Mouse (Mus musculus): ENCODE data around the gene Lbx2. TPM values are rescaled to one million over a fixed set of nuclear protein-coding genes. Genes with fewer than 3 reads are reported as not detected.

The Lbx2 gene
- polyA plus RNA-seq, 2 experiments = 0.46 TPM; not detected in 1

GRCm38 (mm10) chr6:83116373-83117164 is 30.4 kb downstream of the Lbx2 start:
- ATAC-seq (ENCODE audit: insufficient read depth) (no peak), DNase-seq (ENCODE audit: low read depth in 3 of 3, low spot score in 3 of 3) (no peak)
- H3K36me3 ChIP-seq (replicated peaks; ENCODE audit: control insufficient read depth, insufficient read depth, low read depth) = peaks cover 4% of the 10 kb centered on the region
- H3K27me3 ChIP-seq (ENCODE audit: control insufficient read depth, insufficient read depth, low read length) = no peaks in the 10 kb centered on the region
- WGBS (ENCODE audit: insufficient replicate concordance) = 68% methylated on average over 11 of the region's 11 CpGs
- TF ChIP-seq CTCF (IDR thresholded peaks at IDR 0.05; ENCODE audit: low read depth) (no peak), EP300 (IDR thresholded peaks at IDR 0.05; ENCODE audit: low read depth) (no peak)
- H3K4me3 ChIP-seq (ENCODE audit: insufficient read depth in 1 of 2, low read depth in 2 of 2, low read length in 2 of 2) = peak overlapping the region; percentile 82 to 84
- H3K4me1 ChIP-seq (replicated peaks; ENCODE audit: control insufficient read depth in 2 of 2, insufficient read depth in 2 of 2, low read length in 1 of 2) = peaks cover 17 to 20% of the 10 kb centered on the region in 2 experiments
- H3K9ac ChIP-seq (replicated peaks) = peak overlapping the region; percentile 72
- peak overlapping the region; percentile 95 for H3K4me2 ChIP-seq (ENCODE audit: low read depth)
- no peaks in the 10 kb centered on the region for H3K9me3 ChIP-seq (ENCODE audit: control insufficient read depth, low read length)
- peak overlapping the region; percentile 65 for H3K27ac ChIP-seq

- no peak for DNase-seq (ENCODE audit: low read depth in 3 of 3, low spot score in 3 of 3)
- Histone ChIP-seq H3K9me3 (ENCODE audit: control insufficient read depth, low read length) (no peaks in the 10 kb centered on the region), H3K27me3 (ENCODE audit: control insufficient read depth, insufficient read depth, low read length) (no peaks in the 10 kb centered on the region), H3K9ac (replicated peaks) (no peak overlapping the region), H3K36me3 (replicated peaks; ENCODE audit: control insufficient read depth, insufficient read depth, low read depth) (peaks cover 4% of the 10 kb centered on the region), H3K4me1 (replicated peaks; ENCODE audit: control insufficient read depth in 2 of 2, insufficient read depth in 2 of 2, low read length in 1 of 2) (peaks cover 17 to 20% of the 10 kb centered on the region in 2 experiments), H3K27ac (no peak overlapping the region), H3K4me3 (ENCODE audit: insufficient read depth in 1 of 2, low read depth in 2 of 2, low read length in 2 of 2) (no peak overlapping the region), H3K4me2 (ENCODE audit: low read depth) (peak overlapping the region; percentile 95; the same call in 1 of the 2 replicates)
- ATAC-seq (ENCODE audit: insufficient read depth) = no peak
- WGBS (ENCODE audit: insufficient replicate concordance) = 76% methylated on average over 4 of the region's 4 CpGs
- no peak for TF ChIP-seq CTCF (IDR thresholded peaks at IDR 0.05; ENCODE audit: low read depth)
- no peak for TF ChIP-seq EP300 (IDR thresholded peaks at IDR 0.05; ENCODE audit: low read depth)
Observed at GRCm38 (mm10) chr6:83117165-83117438, 30.9 kb downstream of the Lbx2 start.

GRCm38 (mm10) chr6:83117616-83118015 is 31.4 kb downstream of the Lbx2 start:
- H3K4me2 ChIP-seq (ENCODE audit: low read depth) = no peak overlapping the region
- 84% methylated on average over 13 of the region's 13 CpGs for WGBS (ENCODE audit: insufficient replicate concordance)
- ATAC-seq (ENCODE audit: insufficient read depth) (no peak), DNase-seq (ENCODE audit: low read depth in 3 of 3, low spot score in 3 of 3) (no peak)
- no peak overlapping the region for H3K27ac ChIP-seq
- H3K27me3 ChIP-seq (ENCODE audit: control insufficient read depth, insufficient read depth, low read length) = no peaks in the 10 kb centered on the region
- peaks cover 4% of the 10 kb centered on the region for H3K36me3 ChIP-seq (replicated peaks; ENCODE audit: control insufficient read depth, insufficient read depth, low read depth)
- H3K9ac ChIP-seq (replicated peaks) = no peak overlapping the region
- H3K4me1 ChIP-seq (replicated peaks; ENCODE audit: control insufficient read depth in 2 of 2, insufficient read depth in 2 of 2, low read length in 1 of 2) = peaks cover 18 to 24% of the 10 kb centered on the region in 2 experiments
- TF ChIP-seq CTCF (IDR thresholded peaks at IDR 0.05; ENCODE audit: low read depth) (no peak), EP300 (IDR thresholded peaks at IDR 0.05; ENCODE audit: low read depth) (no peak)
- no peaks in the 10 kb centered on the region for H3K9me3 ChIP-seq (ENCODE audit: control insufficient read depth, low read length)
- H3K4me3 ChIP-seq (ENCODE audit: insufficient read depth in 1 of 2, low read depth in 2 of 2, low read length in 2 of 2) = no peak overlapping the region

- no peaks in the 10 kb centered on the region for H3K9me3 ChIP-seq (ENCODE audit: control insufficient read depth, low read length)
- no peaks in the 10 kb centered on the region for H3K27me3 ChIP-seq (ENCODE audit: control insufficient read depth, insufficient read depth, low read length)
- DNase-seq (ENCODE audit: low read depth in 3 of 3, low spot score in 3 of 3) = no peak
- no peak overlapping the region for H3K9ac ChIP-seq (replicated peaks)
- H3K27ac ChIP-seq = no peak overlapping the region
- WGBS (ENCODE audit: insufficient replicate concordance) = 79% methylated on average over 11 of the region's 11 CpGs
- TF ChIP-seq EP300 (IDR thresholded peaks at IDR 0.05; ENCODE audit: low read depth) = no peak
- no peak for TF ChIP-seq CTCF (IDR thresholded peaks at IDR 0.05; ENCODE audit: low read depth)
- H3K4me3 ChIP-seq (ENCODE audit: insufficient read depth in 1 of 2, low read depth in 2 of 2, low read length in 2 of 2) = no peak overlapping the region
- peaks cover 22 to 27% of the 10 kb centered on the region in 2 experiments for H3K4me1 ChIP-seq (replicated peaks; ENCODE audit: control insufficient read depth in 2 of 2, insufficient read depth in 2 of 2, low read length in 1 of 2)
- no peak overlapping the region for H3K4me2 ChIP-seq (ENCODE audit: low read depth)
- ATAC-seq (ENCODE audit: insufficient read depth) = no peak
- peaks cover 4% of the 10 kb centered on the region for H3K36me3 ChIP-seq (replicated peaks; ENCODE audit: control insufficient read depth, insufficient read depth, low read depth)
Observed at GRCm38 (mm10) chr6:83118369-83118768, 32.2 kb downstream of the Lbx2 start.

- DNase-seq (ENCODE audit: low read depth in 3 of 3, low spot score in 3 of 3) = no peak
- H3K9ac ChIP-seq (replicated peaks) = no peak overlapping the region
- ATAC-seq (ENCODE audit: insufficient read depth) = no peak
- H3K9me3 ChIP-seq (ENCODE audit: control insufficient read depth, low read length) = no peaks in the 10 kb centered on the region
- peaks cover 22 to 32% of the 10 kb centered on the region in 2 experiments for H3K4me1 ChIP-seq (replicated peaks; ENCODE audit: control insufficient read depth in 2 of 2, insufficient read depth in 2 of 2, low read length in 1 of 2)
- no peak overlapping the region for H3K4me3 ChIP-seq (ENCODE audit: insufficient read depth in 1 of 2, low read depth in 2 of 2, low read length in 2 of 2)
- H3K36me3 ChIP-seq (replicated peaks; ENCODE audit: control insufficient read depth, insufficient read depth, low read depth) = peaks cover 4% of the 10 kb centered on the region
- H3K4me2 ChIP-seq (ENCODE audit: low read depth) = no peak overlapping the region; the same call in 1 of the 2 replicates
- H3K27me3 ChIP-seq (ENCODE audit: control insufficient read depth, insufficient read depth, low read length) = no peaks in the 10 kb centered on the region
- no peak overlapping the region for H3K27ac ChIP-seq
- WGBS (ENCODE audit: insufficient replicate concordance) = 63% methylated on average over 14 of the region's 14 CpGs
- TF ChIP-seq EP300 (IDR thresholded peaks at IDR 0.05; ENCODE audit: low read depth) (no peak), CTCF (IDR thresholded peaks at IDR 0.05; ENCODE audit: low read depth) (no peak)
Observed at GRCm38 (mm10) chr6:83118825-83119733, 32.9 kb downstream of the Lbx2 start.
